Mouse (Mus musculus) cerebellum, adult 2 months (tissue): Measurements from ENCODE around the gene Pnpla6.

Source experiments
- CTCF ChIP-seq: fragments of 200-500 bp; IDR thresholded peaks from 2 replicates; pipeline ENCODE4 v1.5.1; 2011; ENCODE audit warnings: low read depth, mild to moderate bottlenecking, control low read depth, low read length, moderate library complexity, borderline replicate concordance; ENCODE audit not compliant: insufficient read depth
- POLR2A ChIP-seq: fragments of 200-500 bp; IDR thresholded peaks from 2 replicates; pipeline ENCODE4 v1.6.1; 2011; ENCODE audit warnings: low read length, control low read depth, borderline replicate concordance; ENCODE audit not compliant: insufficient read depth

- TF ChIP-seq CTCF: no peak
- no peak for TF ChIP-seq POLR2A
Measured at GRCm38 (mm10) chr8:3475715-3476429, 39.3 kb upstream of the Pnpla6 start.
